Mouse (Mus musculus) stomach, embryonic 14.5 days (tissue): ENCODE data around the gene Tmem50b. TPM values are rescaled to one million over a fixed set of nuclear protein-coding genes. Genes with fewer than 3 reads are reported as not detected.

Source experiments
- ATAC-seq: fragments of 200-750 bp; cut with Nextera tagmentation; 2 replicates; pipeline ENCODE4 v1.8.0; 2017; ENCODE audit warnings: low read depth, moderate TSS enrichment; ENCODE audit not compliant: insufficient number of reproducible peaks, insufficient read depth, low FRiP score
- H3K27ac ChIP-seq: fragments of 300-500 bp; sonication (generic); 2 replicates; pipeline ENCODE4 v1.5.1; 2014; ENCODE audit warnings: mild to moderate bottlenecking, low read length, moderate library complexity, mixed read lengths
- H3K27me3 ChIP-seq: fragments of 300-500 bp; sonication (generic); 2 replicates; pipeline ENCODE4 v1.6.1; 2014; ENCODE audit warnings: low read length, control low read depth, mixed read lengths; ENCODE audit not compliant: control insufficient read depth, insufficient read depth
- H3K36me3 ChIP-seq: fragments of 300-500 bp; sonication (generic); 2 replicates; pipeline ENCODE4 v1.6.1; 2014; ENCODE audit warnings: mild to moderate bottlenecking, control low read depth, low read length, moderate library complexity, mixed read lengths; ENCODE audit not compliant: control insufficient read depth, insufficient read depth
- H3K4me1 ChIP-seq: fragments of 300-500 bp; sonication (generic); 2 replicates; pipeline ENCODE4 v1.6.1; 2014; ENCODE audit warnings: low read length, control low read depth, mixed read lengths; ENCODE audit not compliant: control insufficient read depth, insufficient read depth
- H3K4me2 ChIP-seq: fragments of 300-500 bp; sonication (generic); replicated peaks from 2 replicates; pipeline ENCODE4 v1.6.1; 2014; ENCODE audit warnings: low read depth, low read length, control low read depth
- H3K4me3 ChIP-seq: fragments of 300-500 bp; sonication (generic); 2 replicates; pipeline ENCODE4 v1.5.1; 2014; ENCODE audit warnings: low read depth, low read length, control low read depth
- H3K9ac ChIP-seq: fragments of 300-500 bp; sonication (generic); replicated peaks from 2 replicates; pipeline ENCODE4 v1.6.1; 2014; ENCODE audit warnings: low read depth, mild to moderate bottlenecking, control low read depth, low read length, moderate library complexity, mixed read lengths
- H3K9me3 ChIP-seq: fragments of 300-500 bp; sonication (generic); 2 replicates; pipeline ENCODE4 v1.6.1; 2016; ENCODE audit warnings: low read depth, low read length, control low read depth; ENCODE audit not compliant: control insufficient read depth
- WGBS: fragments of 180-500 bp; shearing (Covaris S2); extraction: QIAGEN DNeasy Blood & Tissue Kit; methylation state at CpG from one replicate; pipeline ENCODE4 v1.1.7; 2014; 5-methylcytosine and 5-hydroxymethylcytosine counted together
- polyA plus RNA-seq: library from polyadenylated mRNA; unstranded; fragments of >200 nt; fragmentation: Nextera tagmentation; extraction: Ambion mirVana; gene quantifications from 2 replicates; pipeline ENCODE4 v1.2.1, GENCODE M21; 2014

Tmem50b gene
- polyA plus RNA-seq, 1 experiment from 2014 or later: 29.7 TPM

DNA sequence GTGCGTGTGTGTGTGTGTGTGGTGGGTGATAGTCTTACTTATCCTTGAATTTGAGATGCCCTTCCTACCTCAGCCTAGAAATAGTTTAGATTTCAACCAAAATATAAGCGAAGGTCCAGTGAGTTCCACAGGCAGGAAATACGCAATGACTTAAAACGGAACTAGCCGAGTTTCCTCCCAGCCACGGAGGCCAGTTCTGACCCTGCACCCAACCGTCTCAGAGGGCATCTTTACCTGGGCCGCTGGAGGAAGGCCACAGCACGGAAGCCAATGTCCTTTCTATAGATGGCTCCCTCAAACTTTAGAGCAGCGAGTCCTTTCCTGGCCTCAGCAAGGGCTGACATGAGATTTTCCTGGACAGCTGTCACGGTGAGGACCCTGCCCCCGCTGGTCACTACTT is 36.0 kb upstream of the Tmem50b start:
- ATAC-seq: no peak
- peaks cover 76% of the 10 kb centered on the region for H3K36me3 ChIP-seq
- H3K4me3 ChIP-seq: no peak overlapping the region
- H3K4me2 ChIP-seq: no peak overlapping the region
- WGBS: 90% methylated on average over 12 of the region's 12 CpGs
- H3K27ac ChIP-seq: no peak overlapping the region
- H3K27me3 ChIP-seq: no peaks in the 10 kb centered on the region
- H3K9me3 ChIP-seq: no peaks in the 10 kb centered on the region
- no peaks in the 10 kb centered on the region for H3K4me1 ChIP-seq
- no peak overlapping the region for H3K9ac ChIP-seq

DNA sequence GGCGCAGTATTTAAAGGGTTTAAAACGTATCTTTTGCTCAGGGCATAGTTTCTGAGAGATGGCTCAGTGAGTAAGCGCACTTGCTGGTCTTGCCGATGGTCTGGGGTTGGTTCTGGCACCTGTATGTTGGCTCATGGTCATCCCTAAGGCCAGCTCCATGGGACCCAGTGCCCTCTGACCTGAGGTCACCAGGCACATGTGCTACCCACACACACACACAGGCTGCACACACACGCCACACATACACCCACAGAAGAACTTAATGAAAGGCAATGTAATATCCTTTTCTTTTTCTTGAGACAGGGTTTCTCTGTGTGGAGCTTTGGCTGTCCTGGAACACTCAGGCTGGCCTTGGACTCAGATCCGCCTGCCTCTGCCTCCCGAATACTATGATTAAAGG is 35.3 kb upstream of the Tmem50b start:
- no peaks in the 10 kb centered on the region for H3K4me1 ChIP-seq
- H3K4me2 ChIP-seq: no peak overlapping the region
- no peaks in the 10 kb centered on the region for H3K27me3 ChIP-seq
- no peak overlapping the region for H3K27ac ChIP-seq
- H3K9me3 ChIP-seq: no peaks in the 10 kb centered on the region
- H3K9ac ChIP-seq: no peak overlapping the region
- 95% methylated on average over 7 of the region's 7 CpGs for WGBS
- H3K4me3 ChIP-seq: no peak overlapping the region
- H3K36me3 ChIP-seq: peaks cover 75% of the 10 kb centered on the region
- ATAC-seq: no peak

DNA sequence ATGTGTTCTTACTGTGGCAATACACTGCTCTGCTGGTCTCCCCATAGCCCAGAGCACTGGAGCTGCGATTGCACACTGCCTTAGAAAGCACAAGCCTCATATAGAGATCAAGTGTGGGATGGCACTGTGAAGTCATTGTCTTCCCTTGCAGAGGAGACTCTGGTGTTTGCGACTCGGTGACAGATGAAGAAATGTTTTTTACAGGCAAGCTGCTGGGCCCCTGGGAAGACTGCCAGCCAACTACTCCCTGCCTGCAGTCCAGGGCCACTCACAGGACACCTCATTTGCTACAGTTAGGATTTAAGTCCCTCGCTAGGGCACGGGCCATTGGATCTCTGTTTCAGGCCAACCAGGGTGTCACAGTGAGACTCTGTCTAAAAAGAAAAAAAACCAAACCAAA is 34.8 kb upstream of the Tmem50b start:
- Histone ChIP-seq H3K9ac (no peak overlapping the region), H3K9me3 (no peaks in the 10 kb centered on the region), H3K27me3 (no peaks in the 10 kb centered on the region), H3K4me1 (no peaks in the 10 kb centered on the region), H3K36me3 (peaks cover 75% of the 10 kb centered on the region), H3K4me2 (no peak overlapping the region), H3K4me3 (no peak overlapping the region), H3K27ac (no peak overlapping the region)
- 88% methylated on average over 5 of the region's 5 CpGs for WGBS
- no peak for ATAC-seq

DNA sequence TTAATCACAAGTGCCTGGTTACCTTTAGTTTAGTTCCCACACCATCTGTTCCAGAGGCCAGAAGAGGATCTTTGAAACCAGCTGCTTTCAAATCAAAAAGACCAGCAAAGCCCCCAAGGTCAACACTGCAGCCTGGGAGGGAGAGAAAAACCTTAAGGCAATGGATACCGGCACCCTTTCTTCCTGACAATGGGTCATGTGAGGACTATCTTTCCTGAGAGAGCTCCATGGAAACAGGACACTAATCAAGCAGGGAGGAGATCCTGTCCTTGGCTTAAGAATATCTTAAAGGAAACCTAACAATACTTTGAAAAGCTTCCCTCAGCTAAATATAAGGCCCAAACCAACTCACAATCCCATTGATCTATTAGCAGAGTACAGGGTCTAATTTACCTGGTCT is 33.0 kb upstream of the Tmem50b start:
- H3K4me2 ChIP-seq: no peak overlapping the region
- H3K4me3 ChIP-seq: no peak overlapping the region
- no peak for ATAC-seq
- no peak overlapping the region for H3K27ac ChIP-seq
- peaks cover 63% of the 10 kb centered on the region for H3K36me3 ChIP-seq
- no peaks in the 10 kb centered on the region for H3K4me1 ChIP-seq
- H3K9me3 ChIP-seq: no peaks in the 10 kb centered on the region
- no peaks in the 10 kb centered on the region for H3K27me3 ChIP-seq
- WGBS: 66% methylated on average over 1 of the region's 1 CpGs
- no peak overlapping the region for H3K9ac ChIP-seq

DNA sequence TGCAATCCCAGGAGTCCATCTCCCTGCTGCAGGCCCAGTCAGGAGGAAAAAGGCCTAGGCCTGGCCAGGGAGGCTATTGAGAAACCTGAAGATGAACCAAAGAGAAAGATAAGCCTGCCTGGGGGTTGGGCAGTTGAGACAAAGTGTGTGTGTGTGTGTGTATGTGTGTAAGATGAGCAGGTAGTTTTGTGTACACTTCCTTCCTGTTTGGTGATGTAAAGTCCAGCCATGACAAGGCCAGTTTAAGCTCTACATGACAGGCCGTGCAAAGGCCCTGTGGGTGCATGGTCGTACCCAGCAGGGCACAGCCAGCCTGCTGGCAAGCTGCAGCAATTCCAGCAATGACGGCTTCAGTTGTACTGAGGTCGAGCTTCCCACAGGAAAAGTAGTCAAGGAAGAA is 32.1 kb upstream of the Tmem50b start:
- H3K4me3 ChIP-seq: no peak overlapping the region
- no peak overlapping the region for H3K9ac ChIP-seq
- no peak overlapping the region for H3K4me2 ChIP-seq
- ATAC-seq: no peak
- no peaks in the 10 kb centered on the region for H3K27me3 ChIP-seq
- no peaks in the 10 kb centered on the region for H3K4me1 ChIP-seq
- no peak overlapping the region for H3K27ac ChIP-seq
- H3K36me3 ChIP-seq: peaks cover 67% of the 10 kb centered on the region
- H3K9me3 ChIP-seq: no peaks in the 10 kb centered on the region
- 91% methylated on average over 4 of the region's 4 CpGs for WGBS

DNA sequence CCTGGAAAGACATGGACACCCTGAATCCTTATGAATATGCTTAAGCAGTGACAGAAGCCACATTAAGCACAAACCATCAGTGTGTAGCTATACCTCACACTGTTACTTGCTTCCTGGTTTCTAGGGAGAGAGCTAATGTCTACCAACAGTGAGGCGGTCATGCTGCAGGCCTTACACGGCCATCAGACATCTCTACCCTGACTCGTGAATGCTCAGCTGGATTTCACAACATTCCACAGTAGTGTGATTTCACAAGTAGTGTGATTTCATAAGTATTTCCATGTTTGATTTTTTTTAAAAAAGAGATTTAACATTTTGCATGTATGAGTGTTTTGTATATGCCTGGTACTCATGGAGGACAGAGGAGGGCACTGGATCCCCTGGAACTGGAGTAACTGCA is 31.1 kb upstream of the Tmem50b start:
- H3K36me3 ChIP-seq: peaks cover 71% of the 10 kb centered on the region
- H3K4me2 ChIP-seq: no peak overlapping the region
- no peaks in the 10 kb centered on the region for H3K4me1 ChIP-seq
- WGBS: 89% methylated on average over 3 of the region's 3 CpGs
- no peak for ATAC-seq
- H3K27ac ChIP-seq: no peak overlapping the region
- H3K9ac ChIP-seq: no peak overlapping the region
- no peak overlapping the region for H3K4me3 ChIP-seq
- no peaks in the 10 kb centered on the region for H3K27me3 ChIP-seq
- no peaks in the 10 kb centered on the region for H3K9me3 ChIP-seq

DNA sequence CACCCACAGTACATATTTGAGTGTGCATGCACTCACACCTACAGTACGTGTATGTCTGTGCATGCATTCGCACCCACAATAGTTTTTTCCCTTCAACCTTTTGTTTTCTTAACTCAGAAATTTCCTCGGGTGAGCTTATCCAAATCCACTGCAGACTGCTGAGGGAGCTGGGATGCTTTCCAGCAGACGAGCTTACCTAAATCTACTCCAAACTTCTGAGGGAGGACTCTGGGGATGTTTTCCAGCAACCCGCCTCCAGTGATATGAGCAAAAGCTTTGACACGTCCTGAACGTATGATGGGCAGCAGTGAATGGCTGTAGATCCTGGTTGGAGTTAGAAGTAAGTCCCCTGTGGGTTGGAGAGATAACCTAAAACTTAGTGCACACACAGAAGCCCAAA is 30.2 kb upstream of the Tmem50b start:
- Histone ChIP-seq H3K9me3 (no peaks in the 10 kb centered on the region), H3K27me3 (no peaks in the 10 kb centered on the region), H3K36me3 (peaks cover 75% of the 10 kb centered on the region), H3K4me1 (no peaks in the 10 kb centered on the region), H3K9ac (no peak overlapping the region), H3K27ac (no peak overlapping the region), H3K4me3 (no peak overlapping the region), H3K4me2 (no peak overlapping the region)
- WGBS: 83% methylated on average over 7 of the region's 7 CpGs
- no peak for ATAC-seq

DNA sequence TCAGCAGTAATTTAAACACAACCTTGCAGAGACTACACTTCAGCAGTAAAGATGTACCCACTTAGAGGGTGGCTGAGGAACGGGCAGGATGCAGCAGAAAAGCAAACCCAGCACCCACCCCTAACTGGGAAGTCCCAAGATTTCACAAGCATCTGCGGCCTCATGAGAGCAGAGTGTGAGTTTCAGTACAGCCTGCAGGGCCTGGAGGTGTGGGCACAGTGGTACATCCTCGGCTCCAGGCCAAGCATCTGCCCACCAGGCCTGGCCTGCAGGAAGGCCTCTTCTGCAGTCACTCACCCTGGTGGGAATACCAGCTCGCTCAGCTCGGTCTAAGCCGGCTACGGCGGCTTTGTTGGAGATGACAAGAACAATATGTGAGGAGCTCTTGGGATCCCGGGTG is 25.5 kb upstream of the Tmem50b start:
- Histone ChIP-seq H3K27ac (no peak overlapping the region), H3K9ac (no peak overlapping the region), H3K4me3 (no peak overlapping the region), H3K9me3 (no peaks in the 10 kb centered on the region), H3K36me3 (peaks cover 60% of the 10 kb centered on the region), H3K4me2 (no peak overlapping the region), H3K27me3 (no peaks in the 10 kb centered on the region), H3K4me1 (no peaks in the 10 kb centered on the region)
- WGBS: 96% methylated on average over 9 of the region's 9 CpGs
- ATAC-seq: no peak

DNA sequence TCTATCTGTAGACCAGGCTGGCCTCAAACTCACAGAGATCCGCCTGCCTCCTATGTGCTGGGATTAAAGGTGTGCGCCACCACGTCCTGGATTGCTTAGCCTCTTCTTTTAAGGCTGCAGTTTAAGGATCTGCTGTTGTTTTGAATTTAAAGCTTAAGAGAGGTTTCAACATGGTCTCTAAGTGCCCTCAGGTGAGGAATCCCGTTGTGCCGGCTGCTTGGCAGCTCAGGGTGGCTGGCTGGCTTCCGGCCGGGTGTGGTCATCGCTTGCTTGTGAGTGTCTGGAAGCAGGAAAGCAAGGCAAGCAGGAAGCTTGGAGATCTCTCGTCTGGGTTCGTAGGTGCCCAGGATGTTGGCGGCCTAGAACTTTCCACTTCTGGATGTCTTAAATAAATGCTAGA is 23.4 kb upstream of the Tmem50b start:
- no peaks in the 10 kb centered on the region for H3K27me3 ChIP-seq
- WGBS: 85% methylated on average over 11 of the region's 11 CpGs
- H3K36me3 ChIP-seq: peaks cover 50% of the 10 kb centered on the region
- no peaks in the 10 kb centered on the region for H3K9me3 ChIP-seq
- no peak for ATAC-seq
- no peak overlapping the region for H3K4me2 ChIP-seq
- H3K9ac ChIP-seq: no peak overlapping the region
- no peak overlapping the region for H3K4me3 ChIP-seq
- no peaks in the 10 kb centered on the region for H3K4me1 ChIP-seq
- H3K27ac ChIP-seq: no peak overlapping the region
